Mouse (Mus musculus) c-Kit-negative CD71-positive TER-119-positive erythroid progenitor cells, embryonic 14.5 days (primary cell): ENCODE measurements around the gene Myo1b.
"Not testable (repeated sequence)": the region's sequence is repeated elsewhere in the genome, so short reads cannot be mapped to it uniquely, and the experiment has no call there.

ENCODE experiments used
- DNase-seq: peaks from one replicate; pipeline ENCODE4 v3.0.0-alpha.2; 2013; ENCODE audit warnings: low read depth, low spot score

Gene Myo1b

DNA sequence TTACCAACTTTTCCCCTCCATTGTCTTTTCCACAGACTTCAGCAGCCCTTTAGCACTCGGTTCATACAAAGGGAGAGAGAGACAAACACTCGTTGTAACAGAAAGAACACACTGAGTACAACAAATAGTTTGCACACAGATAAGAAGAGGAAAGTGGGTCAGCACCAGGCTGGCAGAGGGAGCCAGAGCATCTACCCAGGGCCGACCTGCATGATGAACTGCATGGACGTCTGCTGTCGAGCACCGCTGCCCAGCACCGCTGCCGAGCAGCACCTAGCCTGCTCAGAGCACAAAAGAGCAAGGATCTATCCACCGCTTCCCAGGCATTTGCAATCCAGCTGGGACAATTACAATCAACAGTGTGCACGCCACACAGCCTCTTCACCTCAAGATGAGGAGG is 19.9 kb downstream of the Myo1b start:
- no peak for DNase-seq

DNA sequence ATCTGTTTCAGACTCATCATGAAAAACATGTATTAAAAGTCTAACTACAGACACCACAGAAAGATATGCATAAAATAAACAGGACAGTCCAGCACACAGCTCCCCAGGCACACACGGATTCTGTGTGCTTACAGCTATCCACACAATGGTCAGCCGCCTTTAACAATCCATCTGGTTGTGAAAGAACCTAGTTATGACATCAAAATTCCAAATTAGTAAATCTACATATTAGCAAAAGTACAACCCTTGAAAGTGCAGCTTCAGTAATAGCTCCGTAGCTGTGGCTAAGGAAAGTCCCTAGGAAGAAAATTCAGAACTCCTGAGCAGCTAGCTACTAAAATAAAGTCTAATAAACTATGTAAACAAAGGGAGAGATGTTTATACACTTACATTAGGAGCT is 21.1 kb downstream of the Myo1b start:
- no peak for DNase-seq

DNA sequence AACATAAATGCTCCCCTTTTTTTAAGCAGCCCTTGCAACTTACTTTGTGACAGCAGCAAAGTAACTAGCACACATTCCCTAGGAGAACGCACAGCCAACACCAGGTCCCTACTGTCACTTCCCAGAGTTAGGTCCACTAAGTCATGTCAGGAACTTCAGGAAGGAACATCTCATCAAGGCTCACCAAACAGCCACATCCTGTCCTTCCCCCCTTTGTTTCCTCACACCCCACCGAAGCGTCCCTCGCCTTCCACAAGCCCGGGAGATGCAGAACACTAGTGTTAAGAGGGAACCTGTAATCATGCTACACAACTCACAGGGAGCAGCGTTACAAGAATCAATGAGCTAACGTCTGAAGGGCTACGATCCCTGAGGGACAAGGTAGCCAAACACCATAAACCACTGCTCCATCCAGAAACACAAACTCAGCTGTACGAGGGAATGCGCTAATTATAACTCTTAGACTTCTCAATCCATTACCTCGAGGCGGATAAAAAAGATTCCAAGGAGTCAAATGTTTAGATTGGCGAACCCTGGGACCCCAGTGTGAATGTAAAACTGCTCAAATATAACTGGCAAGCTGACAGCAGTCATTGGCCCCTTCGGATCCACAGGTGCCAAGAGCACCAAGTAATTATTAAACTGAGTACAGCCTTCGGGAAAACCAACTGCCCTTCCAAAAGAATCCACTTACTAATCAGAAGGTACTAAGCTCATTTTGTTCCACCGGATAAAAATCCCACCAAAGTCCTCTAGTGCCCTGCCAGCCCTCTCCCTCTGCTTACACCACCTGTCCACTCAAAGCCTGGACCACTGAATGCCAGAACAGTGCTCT is 22.1 kb downstream of the Myo1b start:
- no peak for DNase-seq

DNA sequence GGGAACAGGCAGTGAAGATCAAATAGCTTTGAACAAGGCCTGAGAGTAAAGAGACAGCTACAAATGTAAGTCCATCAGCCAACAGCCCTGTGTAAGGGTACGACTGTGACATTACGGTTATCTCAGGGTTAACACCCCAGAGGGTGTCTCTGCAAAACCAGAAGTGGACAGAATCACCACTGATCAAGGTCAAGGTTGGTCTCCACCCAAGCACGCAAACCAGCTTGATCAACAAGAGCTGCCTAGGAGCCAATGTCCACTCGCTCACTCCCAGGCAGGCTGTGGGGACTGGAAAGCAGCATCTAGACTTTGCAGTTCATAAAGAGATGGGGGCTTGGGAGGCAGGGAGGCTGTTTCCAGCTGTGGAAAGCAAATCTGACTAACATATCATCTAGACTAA is 23.9 kb downstream of the Myo1b start:
- no peak for DNase-seq

DNA sequence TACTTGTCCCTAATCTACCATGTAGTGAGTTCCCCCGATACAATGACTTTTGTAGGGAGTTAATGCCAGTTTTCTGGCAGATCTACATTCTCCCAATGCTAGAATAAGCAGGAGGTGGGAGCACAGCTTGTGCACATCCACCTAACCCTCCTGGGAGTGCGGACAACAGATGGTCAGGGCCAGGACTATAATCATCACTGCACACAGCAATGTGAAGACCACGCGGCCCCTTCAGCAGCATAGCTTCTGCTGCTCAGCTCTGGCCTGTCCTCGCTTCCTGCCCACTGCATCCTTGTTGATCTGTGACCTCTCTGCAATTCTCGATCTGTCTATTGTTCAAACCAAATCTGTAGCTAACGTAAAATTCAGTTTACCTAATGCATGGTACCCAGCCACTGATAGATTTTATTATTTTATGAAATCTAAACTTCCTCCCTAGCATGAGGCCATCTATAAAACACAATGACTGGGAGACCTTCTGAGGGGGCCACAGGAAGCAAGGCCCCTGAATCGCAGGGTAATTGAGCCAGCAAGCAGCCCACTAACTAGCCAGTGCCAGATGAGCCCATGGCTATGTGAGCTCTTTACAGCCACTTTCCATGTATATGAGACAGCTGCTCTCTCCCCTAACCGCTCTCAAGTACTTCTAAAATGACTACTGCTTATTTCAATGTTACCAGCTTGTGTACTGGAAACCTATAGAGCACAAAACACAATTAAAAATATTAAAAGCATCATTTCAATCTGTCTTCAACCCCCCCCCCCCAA is 27.6 kb downstream of the Myo1b start:
- no peak for DNase-seq

DNA sequence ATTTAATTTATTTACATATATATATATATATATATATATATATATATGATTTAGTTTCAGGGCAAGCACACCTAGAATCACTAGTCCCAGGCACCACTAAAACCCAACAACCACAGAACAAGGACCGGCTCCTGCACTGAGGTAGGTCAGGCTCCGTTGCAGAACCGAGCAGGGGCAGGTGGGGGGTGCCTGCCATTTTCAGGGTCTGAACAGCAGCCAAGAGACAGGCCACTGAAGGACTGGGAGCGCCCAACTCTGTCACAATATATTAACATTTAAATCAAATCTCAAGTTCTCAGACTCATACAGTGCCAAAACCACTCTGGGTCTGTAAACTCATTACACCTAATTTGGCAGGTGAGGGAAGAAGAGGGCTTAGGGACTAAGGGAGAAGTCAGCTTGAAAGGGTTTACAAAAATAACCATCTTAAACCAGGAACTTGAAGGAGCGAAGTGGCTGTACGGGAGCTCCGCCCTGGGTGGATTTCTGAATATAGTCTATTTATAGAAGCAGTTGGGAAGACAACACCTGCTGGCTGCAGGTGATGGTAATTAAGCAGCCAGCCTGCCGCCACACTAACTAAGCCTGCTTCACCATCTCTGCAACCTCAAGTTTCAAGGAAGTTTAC is 30.4 kb downstream of the Myo1b start:
- DNase-seq: no peak

DNA sequence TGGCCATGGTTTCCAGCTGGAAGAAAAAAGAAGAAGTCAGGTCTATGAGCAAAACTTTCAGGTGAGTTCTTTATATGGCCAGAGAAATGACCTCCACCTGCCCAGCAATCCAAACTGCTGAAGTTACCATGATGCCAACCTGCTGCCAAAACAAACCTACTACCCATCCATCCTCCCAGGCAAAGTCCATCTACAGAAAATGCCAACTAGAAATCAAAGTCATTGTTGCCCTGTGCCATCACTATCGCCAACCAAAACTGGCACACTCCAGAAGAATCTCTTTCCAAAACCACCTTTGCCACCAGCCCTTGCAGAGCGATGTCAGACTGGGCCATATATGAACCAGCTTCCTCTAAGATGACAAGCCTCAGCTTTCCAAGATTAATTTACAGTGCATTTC is 32.7 kb downstream of the Myo1b start:
- no peak for DNase-seq

DNA sequence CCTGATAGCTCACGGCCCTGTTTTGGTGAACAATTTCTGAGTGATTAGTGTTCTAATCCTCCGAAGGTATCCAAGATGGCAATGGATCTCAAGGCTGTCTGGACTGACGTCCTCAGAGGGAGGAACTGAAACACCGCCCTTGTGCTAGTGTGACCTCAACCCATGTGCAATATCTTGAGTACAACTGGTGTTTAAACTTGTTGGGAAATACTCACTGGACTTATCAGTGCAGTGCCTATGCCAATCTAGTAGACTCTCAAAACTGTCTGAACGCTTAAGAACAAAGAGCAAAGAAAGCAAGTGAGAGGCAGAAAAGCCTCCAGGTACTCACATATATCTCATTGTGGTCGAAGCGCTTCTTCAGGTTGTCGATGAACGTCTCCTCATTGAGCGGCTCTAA is 33.1 kb downstream of the Myo1b start:
- no peak for DNase-seq

DNA sequence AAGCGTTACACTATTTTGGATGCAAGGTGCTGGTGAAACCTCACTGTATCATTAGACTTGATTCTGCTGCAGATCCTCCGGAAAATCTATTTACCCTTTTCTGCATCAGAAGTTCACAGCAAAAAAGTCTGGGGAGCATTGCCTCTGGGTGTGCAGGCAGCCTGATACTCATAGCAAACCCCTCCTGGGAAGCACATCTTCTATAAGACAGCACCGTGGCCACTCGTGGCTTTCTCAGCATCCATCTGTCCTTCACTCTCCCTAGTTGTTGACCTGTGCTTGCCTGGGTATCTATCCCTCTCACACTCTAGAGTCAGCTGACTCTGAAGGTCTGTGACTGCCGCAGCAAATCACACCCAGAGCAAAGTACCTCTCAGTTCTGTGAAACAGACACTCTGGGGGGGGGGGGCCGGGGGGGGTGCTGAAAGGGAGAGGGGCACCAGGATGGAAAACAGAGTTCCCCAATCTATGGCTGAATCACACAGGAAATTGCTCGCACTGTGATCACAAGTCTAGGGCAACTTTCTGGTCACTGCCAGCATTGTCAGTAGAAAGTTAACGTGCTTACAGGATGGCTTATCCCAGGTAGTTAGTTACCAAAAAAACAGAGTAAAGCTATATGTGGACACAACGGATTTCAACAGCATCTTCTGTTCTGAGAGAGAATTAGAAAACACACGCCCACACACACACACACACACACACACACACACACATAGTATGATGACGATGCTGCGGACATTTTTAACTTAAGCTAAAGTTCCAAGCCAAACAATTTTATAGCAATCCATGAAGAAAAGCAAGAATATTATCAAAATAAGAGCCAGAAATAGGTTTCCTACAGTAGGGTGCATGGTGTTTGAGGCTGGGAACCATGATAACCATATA is 35.7 kb downstream of the Myo1b start:
- no peak for DNase-seq

DNA sequence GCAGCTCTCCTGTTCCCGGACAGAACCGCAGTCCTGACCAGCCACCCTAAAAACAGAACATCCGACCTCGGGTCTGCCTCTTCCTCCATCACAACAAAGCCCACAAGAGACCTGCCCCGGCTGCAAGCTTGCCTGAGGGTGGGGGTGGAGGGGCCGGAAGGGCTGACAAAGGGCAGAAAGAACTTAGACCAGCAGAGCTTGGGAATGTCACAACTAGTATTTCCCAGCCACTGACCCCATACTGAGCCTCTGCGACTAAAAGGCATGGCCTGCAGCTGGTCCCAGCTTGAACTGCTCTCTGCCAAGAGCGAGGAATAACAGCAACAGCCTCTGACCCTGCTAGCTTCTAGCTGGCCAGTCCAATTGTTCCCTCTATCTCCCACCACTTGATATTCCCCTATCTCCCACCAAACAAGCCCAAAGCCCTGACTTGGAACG is 36.5 kb downstream of the Myo1b start:
- DNase-seq: no peak

DNA sequence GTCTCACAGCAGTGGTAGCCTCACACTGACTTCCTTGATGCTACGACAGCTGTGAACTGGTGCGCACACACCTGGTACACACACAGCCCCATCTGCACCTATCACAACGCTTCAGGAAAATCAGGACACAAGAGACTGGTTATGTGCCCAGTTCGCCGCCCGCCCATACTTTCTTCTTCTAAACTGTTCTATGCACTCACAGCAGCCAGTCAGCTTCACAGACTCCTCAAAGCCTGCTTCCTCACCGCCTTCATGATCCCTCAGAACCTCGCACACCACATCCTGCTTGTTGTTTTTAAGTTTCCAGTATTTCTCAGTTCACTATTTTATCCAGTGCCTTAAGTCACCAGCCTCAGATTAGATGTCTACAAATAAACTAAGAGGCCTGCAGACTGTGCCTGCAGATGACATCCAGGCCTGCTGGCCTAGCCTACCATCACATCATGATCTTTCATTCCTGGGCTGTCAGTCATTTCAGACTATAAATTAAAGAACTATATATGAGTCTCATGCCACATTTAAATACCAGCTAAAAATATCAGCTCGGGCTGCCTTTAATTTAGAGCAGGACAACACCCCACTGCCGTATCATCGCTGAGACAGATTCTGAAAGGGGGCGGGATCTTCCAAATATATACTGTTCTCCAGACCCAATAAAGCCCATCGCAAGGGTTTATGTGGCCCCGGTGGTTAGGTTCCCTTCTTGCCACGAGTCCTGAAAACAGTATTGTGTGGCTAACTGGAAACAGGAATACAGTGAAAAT is 40.2 kb downstream of the Myo1b start:
- no peak for DNase-seq

DNA sequence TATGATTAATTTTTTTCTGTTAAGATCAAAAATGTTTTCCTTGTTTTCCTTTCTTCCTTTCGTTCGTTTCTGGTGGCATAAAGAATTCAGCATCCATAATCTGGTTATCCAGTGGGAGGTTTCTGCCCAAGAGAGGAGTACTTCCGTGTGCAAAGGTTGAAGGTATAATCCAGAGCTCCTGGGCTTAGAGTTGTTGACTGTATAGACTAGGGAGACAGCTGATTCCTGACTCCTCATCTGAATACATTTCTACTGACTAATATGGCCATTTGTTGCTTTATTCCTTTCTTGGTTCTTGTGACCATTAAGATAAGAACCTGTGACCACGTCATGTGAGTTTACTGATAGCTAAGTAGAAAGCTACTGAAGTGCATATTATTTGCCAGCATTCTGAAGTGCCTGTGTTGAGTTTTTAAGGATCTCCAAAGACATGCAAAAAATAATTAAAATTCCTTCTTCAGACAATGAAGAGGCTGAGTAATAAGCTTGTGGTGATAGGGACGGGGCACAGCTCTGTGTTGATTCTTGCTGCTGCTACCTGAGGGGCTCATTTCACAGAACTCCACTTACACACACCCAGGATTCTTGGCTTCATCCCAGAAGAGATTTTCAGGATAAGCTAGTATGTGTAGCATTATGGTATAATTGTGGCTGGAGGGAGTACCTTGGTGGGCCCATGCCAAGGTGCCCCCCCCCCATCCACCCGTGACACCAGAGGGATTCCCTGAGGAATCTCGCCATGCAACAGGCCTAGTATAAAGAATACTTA is 43.2 kb downstream of the Myo1b start:
- no peak for DNase-seq

DNA sequence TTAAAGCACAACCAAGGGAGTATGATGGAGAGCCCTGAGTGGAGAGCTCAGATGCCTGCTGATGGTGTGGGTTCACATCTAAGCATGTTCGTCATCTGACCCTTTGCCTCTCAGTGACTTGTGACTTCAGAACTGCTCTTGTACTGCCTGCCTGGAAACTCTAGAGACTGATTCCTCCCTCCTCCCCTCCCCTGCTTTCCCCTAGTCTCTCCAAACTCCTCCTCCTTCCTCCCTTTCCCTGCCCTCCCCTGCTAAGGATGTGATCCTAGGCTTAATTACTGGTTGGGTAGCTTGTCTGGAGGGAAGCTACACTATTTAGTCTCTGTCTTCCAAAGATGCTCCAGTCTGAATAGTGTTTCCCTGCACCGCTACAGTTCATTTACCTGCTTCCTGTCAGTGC is 44.6 kb downstream of the Myo1b start:
- DNase-seq: not testable (repeated sequence)

DNA sequence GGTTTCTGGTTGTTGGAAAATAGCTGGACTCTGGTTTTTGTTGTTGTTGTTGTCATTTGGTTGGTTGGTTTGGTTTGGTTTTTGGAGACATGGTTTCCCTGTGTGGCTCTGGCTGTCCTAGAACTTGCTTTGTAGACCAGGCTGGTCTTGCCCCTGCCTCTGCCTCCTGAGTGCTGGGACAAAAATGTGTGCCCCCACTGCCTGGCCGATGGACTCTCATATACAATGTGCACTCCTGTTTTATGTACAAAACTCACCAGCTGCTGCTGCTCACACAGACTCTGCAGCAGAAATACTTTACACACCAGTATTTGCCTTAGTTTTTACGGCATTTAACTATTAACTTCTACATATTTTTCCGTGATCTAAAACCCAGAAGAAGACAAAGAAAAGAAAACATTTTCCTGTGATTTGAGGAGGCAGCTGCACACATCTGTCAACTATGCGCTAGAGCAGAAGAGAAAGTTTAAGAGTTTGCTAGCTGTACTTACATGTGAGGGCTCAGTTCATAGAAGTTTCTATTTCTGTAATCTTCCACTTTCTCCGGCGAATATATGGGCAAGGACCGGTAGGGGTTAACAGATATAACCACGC is 52.9 kb downstream of the Myo1b start:
- DNase-seq: no peak

DNA sequence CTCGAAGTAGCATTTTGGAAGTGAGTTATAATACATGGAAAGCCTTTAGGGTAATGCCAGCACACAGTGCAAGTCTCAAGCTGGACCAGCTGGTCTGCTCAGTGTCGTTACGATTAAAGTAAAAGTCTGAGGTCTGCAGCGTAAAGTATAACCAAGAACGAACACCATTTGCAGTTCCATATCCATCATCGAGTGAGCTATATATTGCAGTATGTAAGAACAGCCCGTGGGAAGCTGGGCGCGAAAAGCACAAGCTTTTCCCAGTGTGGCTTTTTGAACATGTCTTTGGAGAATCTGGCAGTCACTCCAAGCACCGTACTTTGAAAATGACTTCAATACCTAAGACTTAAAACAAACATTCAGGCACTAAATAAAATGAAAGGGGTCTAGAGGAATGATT is 55.0 kb downstream of the Myo1b start:
- DNase-seq: no peak

DNA sequence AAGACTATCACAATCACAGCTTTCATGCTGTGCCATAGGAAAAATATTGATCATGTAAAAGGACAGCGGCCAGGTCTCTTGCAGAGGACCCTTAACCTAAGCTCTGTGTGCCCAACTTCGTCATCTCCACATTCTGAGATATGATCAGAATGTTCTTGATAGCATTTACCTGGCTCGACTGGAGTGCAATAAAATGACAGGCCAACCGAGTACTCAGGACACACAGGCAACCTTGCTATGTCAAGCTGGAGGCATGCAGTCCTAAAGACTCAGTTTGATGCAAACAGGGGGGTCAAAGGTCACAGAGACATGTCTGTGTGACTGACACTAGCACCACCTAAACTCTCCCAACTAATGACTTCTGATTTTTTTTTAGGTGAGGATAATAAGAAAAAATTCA is 58.9 kb downstream of the Myo1b start:
- no peak for DNase-seq

DNA sequence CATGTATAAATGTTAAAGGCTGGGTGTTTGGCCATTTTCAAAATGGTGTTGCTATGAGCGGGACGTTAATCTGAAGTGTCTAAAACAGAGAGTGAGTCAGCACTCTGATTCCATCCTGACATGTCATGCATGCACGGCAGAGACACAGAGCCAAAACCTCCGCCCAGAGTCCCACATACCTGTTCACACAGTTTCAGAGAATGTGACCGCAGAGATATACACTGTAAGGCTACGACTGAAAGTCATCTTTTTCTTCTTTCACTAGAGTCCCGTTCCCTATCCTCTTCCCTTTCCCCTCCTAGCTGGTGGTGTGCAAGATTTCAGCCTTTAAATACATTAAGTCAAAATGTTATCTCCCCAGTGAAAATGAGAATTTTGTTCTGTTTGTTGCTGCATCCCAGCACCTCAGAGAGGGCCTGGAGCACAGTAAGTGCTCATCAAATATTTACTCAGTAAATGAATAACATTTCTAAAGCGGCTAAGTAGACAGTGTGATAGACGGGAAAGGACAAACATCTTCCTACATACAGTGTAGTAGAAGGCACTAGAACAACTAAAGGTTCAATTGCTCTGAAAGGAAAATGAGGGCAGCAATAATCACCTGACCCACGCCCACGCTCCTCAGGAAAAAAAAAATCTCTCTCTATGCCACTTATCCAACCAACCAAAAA is 59.5 kb downstream of the Myo1b start:
- DNase-seq: no peak

DNA sequence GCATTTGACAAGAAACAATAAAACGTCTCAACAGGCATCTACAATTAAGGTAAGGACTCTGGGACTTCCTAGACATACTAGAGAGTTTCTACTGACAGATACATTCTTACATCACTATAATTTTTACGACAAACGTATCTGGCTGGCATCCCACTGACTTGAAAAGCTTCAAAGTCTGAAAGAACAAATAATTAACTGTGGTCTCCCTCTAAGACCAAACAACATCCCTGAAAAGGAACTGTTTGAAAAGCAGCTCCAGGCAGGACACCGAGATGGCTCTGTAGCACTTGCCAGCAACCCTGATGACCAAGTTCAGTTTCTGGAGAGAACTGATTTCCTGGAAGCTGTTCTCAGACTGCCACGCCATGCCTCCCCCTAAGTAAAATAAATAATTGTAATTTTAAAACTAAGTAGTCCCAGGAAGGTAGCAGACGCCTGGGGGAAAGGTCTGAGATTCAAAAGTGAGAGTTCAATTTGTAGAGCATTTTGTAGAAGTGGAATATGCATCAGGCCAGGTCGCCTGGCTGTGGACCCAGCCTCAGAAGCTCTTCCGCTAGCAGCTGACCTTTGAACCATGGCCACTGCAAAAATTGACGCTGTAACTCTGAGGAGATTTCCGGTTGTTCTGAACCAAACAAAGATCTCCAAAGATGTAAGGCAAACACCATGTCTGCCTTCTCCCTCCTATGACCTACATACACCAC is 60.2 kb downstream of the Myo1b start:
- no peak for DNase-seq

DNA sequence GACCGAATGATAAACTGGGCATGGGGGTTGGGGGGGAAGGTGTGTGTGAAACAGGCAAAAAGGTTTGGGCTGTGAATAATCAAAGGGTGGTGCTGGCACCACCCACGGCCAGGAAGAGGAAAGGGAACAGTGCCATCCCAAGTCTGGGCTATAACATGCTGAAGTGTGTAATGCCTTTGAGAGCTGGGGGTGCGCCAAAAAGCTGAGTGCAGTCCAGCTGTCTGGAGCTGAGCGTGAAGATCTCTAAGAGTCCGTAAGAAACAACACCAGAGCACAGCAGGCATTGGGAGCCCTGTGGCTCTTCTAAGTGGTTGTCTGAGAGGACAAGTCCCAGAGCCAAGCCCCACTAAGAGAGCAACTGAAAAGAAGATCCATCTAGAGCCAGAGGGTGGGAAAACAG is 63.6 kb downstream of the Myo1b start:
- DNase-seq: no peak
